Mouse (Mus musculus) thymus, adult 2 months (tissue): ENCODE measurements at regions not wholly inside any gene's neighbourhood (a gene's known extent, or its start where the extent isn't known, plus 50 kb on each side); places are given as distances from the start of the nearest gene placed in this dataset.

Source experiments
- DNase-seq: peaks from one replicate; pipeline ENCODE4 v3.0.0; 2021
- H3K27ac ChIP-seq: fragments of 200-500 bp; 2 replicates; pipeline ENCODE4 v1.5.1; 2012; ENCODE audit warnings: low read length, control low read depth; ENCODE audit not compliant: control insufficient read depth, insufficient read depth
- H3K27me3 ChIP-seq: fragments of 200-500 bp; 2 replicates; pipeline ENCODE4 v1.6.1; 2012; ENCODE audit warnings: mild to moderate bottlenecking, low read length, moderate library complexity, mixed read lengths; ENCODE audit not compliant: control insufficient read depth, insufficient read depth
- H3K36me3 ChIP-seq: fragments of 200-500 bp; 2 replicates; pipeline ENCODE4 v1.6.1; 2012; ENCODE audit warnings: mild to moderate bottlenecking, low read length, moderate library complexity; ENCODE audit not compliant: control insufficient read depth, insufficient read depth
- H3K4me1 ChIP-seq: fragments of 200-500 bp; replicated peaks from 2 replicates; pipeline ENCODE4 v1.6.1; 2012; ENCODE audit warnings: low read length; ENCODE audit not compliant: control insufficient read depth, insufficient read depth
- H3K4me3 ChIP-seq: fragments of 200-500 bp; 2 replicates; pipeline ENCODE4 v1.5.1; 2012; ENCODE audit warnings: mild to moderate bottlenecking, low read length, control low read depth, moderate library complexity; ENCODE audit not compliant: control insufficient read depth, insufficient read depth
- CTCF ChIP-seq: fragments of 200-500 bp; IDR thresholded peaks from 2 replicates; pipeline ENCODE4 v1.5.1; 2012; ENCODE audit warnings: mild to moderate bottlenecking, control low read depth, low read length, moderate library complexity, borderline replicate concordance; ENCODE audit not compliant: control insufficient read depth, poor library complexity, insufficient read depth; ENCODE audit errors: extremely low read depth
- POLR2A ChIP-seq: fragments of 200-500 bp; IDR thresholded peaks from 2 replicates; pipeline ENCODE4 v1.6.1; 2012; ENCODE audit warnings: mild to moderate bottlenecking, low read length, control low read depth, moderate library complexity; ENCODE audit not compliant: control insufficient read depth, poor library complexity, insufficient read depth; ENCODE audit errors: extremely low read depth
- WGBS: fragments of 180-500 bp; shearing (Covaris S2); methylation state at CpG from one replicate; pipeline ENCODE4 v1.1.7; 2018; 5-methylcytosine and 5-hydroxymethylcytosine counted together

- DNase-seq, result no peak
- H3K27me3 ChIP-seq, result no peaks in the 10 kb centered on the region
- H3K27ac ChIP-seq, result no peak overlapping the region
- H3K4me3 ChIP-seq, result no peak overlapping the region
- TF ChIP-seq POLR2A (no peak), CTCF (no peak)
- WGBS, result 75% methylated on average over 11 of the region's 11 CpGs
- H3K4me1 ChIP-seq, result no peaks in the 10 kb centered on the region
- no peaks in the 10 kb centered on the region for H3K36me3 ChIP-seq
These were observed 326.8 kb downstream of the 1700129C05Rik start for GRCm38 (mm10) chr14:58815616-58816539.

- TF ChIP-seq CTCF (no peak), POLR2A (no peak)
- H3K4me1 ChIP-seq, result no peaks in the 10 kb centered on the region
- no peak overlapping the region for H3K4me3 ChIP-seq
- H3K27ac ChIP-seq, result no peak overlapping the region
- no peaks in the 10 kb centered on the region for H3K27me3 ChIP-seq
- WGBS, result 58% methylated on average over 5 of the region's 5 CpGs
- DNase-seq, result no peak
- H3K36me3 ChIP-seq, result no peaks in the 10 kb centered on the region
These were observed 330.1 kb downstream of the 1700129C05Rik start for GRCm38 (mm10) chr14:58812585-58812984.

- H3K27me3 ChIP-seq, result no peaks in the 10 kb centered on the region
- no peak for TF ChIP-seq POLR2A
- no peak for TF ChIP-seq CTCF
- no peak for DNase-seq
- H3K4me3 ChIP-seq, result no peak overlapping the region
- no peaks in the 10 kb centered on the region for H3K4me1 ChIP-seq
- H3K27ac ChIP-seq, result no peak overlapping the region
- H3K36me3 ChIP-seq, result no peaks in the 10 kb centered on the region
These were observed 341.3 kb downstream of the 1700129C05Rik start for GRCm38 (mm10) chr14:58801402-58801861.

GRCm38 (mm10) chr14:58788190-58788945, 354.3 kb downstream of the 1700129C05Rik start:
- Histone ChIP-seq H3K27ac (no peak overlapping the region), H3K36me3 (no peaks in the 10 kb centered on the region), H3K27me3 (no peaks in the 10 kb centered on the region), H3K4me3 (no peak overlapping the region), H3K4me1 (no peaks in the 10 kb centered on the region)
- 84% methylated on average over 10 of the region's 10 CpGs for WGBS
- TF ChIP-seq POLR2A (no peak), CTCF (no peak)
- DNase-seq, result no peak

GRCm38 (mm10) chr14:58787618-58788017, 355.1 kb downstream of the 1700129C05Rik start:
- Histone ChIP-seq H3K36me3 (no peaks in the 10 kb centered on the region), H3K27ac (no peak overlapping the region), H3K27me3 (no peaks in the 10 kb centered on the region), H3K4me1 (no peaks in the 10 kb centered on the region), H3K4me3 (no peak overlapping the region)
- 89% methylated on average over 2 of the region's 2 CpGs for WGBS
- DNase-seq, result no peak
- TF ChIP-seq CTCF, result no peak
- TF ChIP-seq POLR2A, result no peak

- DNase-seq, result no peak
These were observed 355.8 kb downstream of the 1700129C05Rik start for GRCm38 (mm10) chr14:58786791-58787491.

More at GRCm38 (mm10) chr14:58786791-58787491, 355.8 kb downstream of the 1700129C05Rik start:
- no peak overlapping the region for H3K27ac ChIP-seq
- H3K4me1 ChIP-seq, result no peaks in the 10 kb centered on the region
- H3K36me3 ChIP-seq, result no peaks in the 10 kb centered on the region
- WGBS, result 97% methylated on average over 4 of the region's 4 CpGs
- H3K27me3 ChIP-seq, result no peaks in the 10 kb centered on the region
- no peak for TF ChIP-seq CTCF
- no peak for TF ChIP-seq POLR2A
- H3K4me3 ChIP-seq, result no peak overlapping the region
